11 mouse cellular contexts compared by ENCODE assay signal in the genomic region with DNA sequence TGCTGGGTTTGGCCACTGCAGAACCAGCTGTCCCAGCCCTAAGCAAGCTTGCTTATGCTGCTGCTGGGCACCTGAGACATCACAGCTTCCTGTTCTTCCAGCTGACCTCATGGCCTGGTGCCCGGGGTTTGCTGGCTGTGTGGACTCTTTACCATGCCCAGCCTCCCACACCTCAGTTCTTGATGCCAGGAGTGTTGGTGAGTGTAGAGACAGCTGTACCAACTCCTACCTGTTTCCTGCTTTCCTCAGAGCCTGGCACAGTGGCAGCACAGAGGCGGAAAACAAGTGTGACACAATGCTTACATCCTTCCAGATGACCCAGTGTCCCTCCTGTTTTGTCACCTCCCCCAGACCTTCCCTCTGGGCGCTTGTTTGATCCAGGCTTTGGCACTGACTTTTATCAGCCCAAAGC. TPM values are rescaled to one million over a fixed set of nuclear protein-coding genes. Genes with fewer than 3 reads are reported as not detected.
A peak's percentile ranks its signal among the peaks of the same experiment; 100 is the strongest.
DNase-seq lines count a peak whose midpoint lies in the region; TF ChIP-seq lines count a peak whose summit lies in the region.
"Had no signal": no experiment of that assay in that cellular context is flagged by ENCODE, and none has a peak within 500 bp of the region (broad histone marks: within the 10 kb centered on the region; RNA-seq: fewer than 3 reads in every experiment).

No protein-coding gene starts in this region.

- H3K36me3 ChIP-seq in megakaryocyte, embryonic 14.5 days (replicated peaks; ENCODE audit: low read length) = peaks cover 97% of the 10 kb centered on the region
- H3K36me3 ChIP-seq in limb, embryonic 10.5 days = peaks cover 30% of the 10 kb centered on the region
- H3K36me3 ChIP-seq in forebrain, embryonic 10.5 days (replicated peaks) = peaks cover 27% of the 10 kb centered on the region

- WGBS in limb, embryonic 10.5 days = 75% methylated on average over 3 of the region's 3 CpGs
- 90% methylated on average over 3 of the region's 3 CpGs for WGBS in forebrain, embryonic 10.5 days

- H3K27me3 ChIP-seq in megakaryocyte, embryonic 14.5 days (replicated peaks) = no peaks in the 10 kb centered on the region
- no peaks in the 10 kb centered on the region for H3K27me3 ChIP-seq in limb, embryonic 10.5 days (ENCODE audit: low read depth, poor library complexity, severe bottlenecking)
- no peaks in the 10 kb centered on the region for H3K27me3 ChIP-seq in forebrain, embryonic 10.5 days (ENCODE audit: poor library complexity, severe bottlenecking)
- H3K27me3 ChIP-seq: midbrain, embryonic 12.5 days had no signal

- H3K4me1 ChIP-seq in bone marrow macrophage, adult 2 months (ENCODE audit: control insufficient read depth, insufficient read depth, low read length) = peaks cover 55% of the 10 kb centered on the region
- H3K4me1 ChIP-seq in megakaryocyte, embryonic 14.5 days = peaks cover 89% of the 10 kb centered on the region
- H3K4me1 ChIP-seq in limb, embryonic 10.5 days = no peaks in the 10 kb centered on the region; the same call in 1 of the 2 replicates
- H3K4me1 ChIP-seq in forebrain, embryonic 10.5 days = no peaks in the 10 kb centered on the region
- H3K4me1 ChIP-seq: midbrain, embryonic 12.5 days had no signal

- TF ChIP-seq CTCF in bone marrow macrophage, adult 2 months (IDR thresholded peaks at IDR 0.05; ENCODE audit: low read depth, low read length) = no peak

- peak overlapping the region; percentile 42 for H3K27ac ChIP-seq in bone marrow macrophage, adult 2 months (ENCODE audit: insufficient read depth, low read depth, low read length)
- no peak overlapping the region for H3K27ac ChIP-seq in limb, embryonic 10.5 days
- no peak overlapping the region for H3K27ac ChIP-seq in forebrain, embryonic 10.5 days
- H3K27ac ChIP-seq: midbrain, embryonic 12.5 days had no signal

- TF ChIP-seq POLR2A in bone marrow macrophage, adult 2 months (IDR thresholded peaks at IDR 0.05; ENCODE audit: borderline replicate concordance, low read depth, low read length) = no peak

- no peak overlapping the region for H3K4me3 ChIP-seq in bone marrow macrophage, adult 2 months (ENCODE audit: insufficient read depth, low read length)
- H3K4me3 ChIP-seq in megakaryocyte, embryonic 14.5 days (replicated peaks) = peak overlapping the region; percentile 71
- no peak overlapping the region for H3K4me3 ChIP-seq in limb, embryonic 10.5 days
- no peak overlapping the region for H3K4me3 ChIP-seq in forebrain, embryonic 10.5 days
- H3K4me3 ChIP-seq: midbrain, embryonic 12.5 days had no signal

- DNase-seq in layer of hippocampus, adult 11-12 months (ENCODE audit: low spot score) = peak; percentile 41
- no peak for DNase-seq in layer of hippocampus, postnatal 10 days (ENCODE audit: low spot score in 2 of 2)
- DNase-seq in heart, postnatal 10 days = peak; percentile 44 to 49
- DNase-seq in limb, embryonic 10.5 days (ENCODE audit: low spot score) = no peak
- no peak for DNase-seq in cerebellum, adult 9-11 months
- DNase-seq in forebrain, embryonic 10.5 days (ENCODE audit: extremely low spot score, low spot score) = no peak
- DNase-seq: thymus, postnatal 25 days had no signal

- no peaks in the 10 kb centered on the region for H3K9me3 ChIP-seq in megakaryocyte, embryonic 14.5 days
- H3K9me3 ChIP-seq in limb, embryonic 10.5 days (replicated peaks) = no peaks in the 10 kb centered on the region
- no peaks in the 10 kb centered on the region for H3K9me3 ChIP-seq in forebrain, embryonic 10.5 days
- H3K9me3 ChIP-seq: midbrain, embryonic 12.5 days had no signal

- intact Hi-C loops in heart, postnatal 10 days (cut with DNase I) = no loop called here

RNA-seq across cellular contexts. Expression of a gene that starts 12.0 kb away (rescaled TPM):
- total RNA-seq in layer of hippocampus, postnatal 10 days (2021) = 1 to 10 TPM; 1.6 to 1.7 TPM
- 1.3 and 1.6 TPM in 2 replicates for polyA plus RNA-seq in bone marrow macrophage, adult 2 months (2012; ENCODE audit: insufficient read depth, insufficient read length, missing spikeins)
- under 1 TPM; 0.22 to 0.31 TPM for total RNA-seq in heart, postnatal 10 days (2021)
- polyA plus RNA-seq in megakaryocyte, embryonic 14.5 days (2012; ENCODE audit: insufficient read depth, low replicate concordance) = 0.11 TPM in 1 of 2 replicates, not detected in the other
- not detected in 2 replicates for polyA plus RNA-seq in limb, embryonic 10.5 days (2016; fragmentation: Nextera tagmentation; extraction: Ambion mirVana)
- not detected in 2 replicates for polyA plus RNA-seq in forebrain, embryonic 10.5 days (2016; fragmentation: Nextera tagmentation; extraction: Ambion mirVana)
- total RNA-seq: ES-E14 had no signal
- polyA plus RNA-seq: midbrain, embryonic 12.5 days had no signal

RNA-seq across cellular contexts. Expression of a gene that starts 12.3 kb away (rescaled TPM):
- total RNA-seq in layer of hippocampus, postnatal 10 days (2021) = 10 to 100 TPM; 30.4 to 34.8 TPM
- polyA plus RNA-seq in bone marrow macrophage, adult 2 months (2012; ENCODE audit: insufficient read depth, insufficient read length, missing spikeins) = 952 and 993 TPM in 2 replicates
- 10 to 100 TPM; 33.1 to 38.1 TPM for total RNA-seq in heart, postnatal 10 days (2021)
- 125 and 176 TPM in 2 replicates for polyA plus RNA-seq in megakaryocyte, embryonic 14.5 days (2012; ENCODE audit: insufficient read depth, low replicate concordance)
- 38.9 and 46.1 TPM in 2 replicates for polyA plus RNA-seq in limb, embryonic 10.5 days (2016; fragmentation: Nextera tagmentation; extraction: Ambion mirVana)
- 41.8 and 42.9 TPM in 2 replicates for polyA plus RNA-seq in forebrain, embryonic 10.5 days (2016; fragmentation: Nextera tagmentation; extraction: Ambion mirVana)

RNA-seq across cellular contexts. Expression of a gene that starts 26.1 kb away (rescaled TPM):
- 10 to 100 TPM; 36.2 to 36.4 TPM for total RNA-seq in layer of hippocampus, postnatal 10 days (2021)
- polyA plus RNA-seq in bone marrow macrophage, adult 2 months (2012; ENCODE audit: insufficient read depth, insufficient read length, missing spikeins) = not detected in 2 replicates
- total RNA-seq in heart, postnatal 10 days (2021) = not detected
- 2.1 TPM in 1 of 2 replicates, not detected in the other for polyA plus RNA-seq in megakaryocyte, embryonic 14.5 days (2012; ENCODE audit: insufficient read depth, low replicate concordance)
- polyA plus RNA-seq in limb, embryonic 10.5 days (2016; fragmentation: Nextera tagmentation; extraction: Ambion mirVana) = 0.15 TPM in 1 of 2 replicates, not detected in the other
- polyA plus RNA-seq in forebrain, embryonic 10.5 days (2016; fragmentation: Nextera tagmentation; extraction: Ambion mirVana) = 1.3 and 3.1 TPM in 2 replicates

Comparison
In these comparisons a context has a peak if more than half of its experiments do, and no peak if none do; other contexts are left out.
1. DNase-seq: peak in layer of hippocampus, adult 11-12 months (single experiment) and heart, postnatal 10 days (2 of 2); none in layer of hippocampus, postnatal 10 days (0 of 2), limb, embryonic 10.5 days (single experiment), cerebellum, adult 9-11 months (single experiment) and forebrain, embryonic 10.5 days (single experiment).